Mouse (Mus musculus): ENCODE data around the gene Npy1r. TPM values are rescaled to one million over a fixed set of nuclear protein-coding genes. Genes with fewer than 3 reads are reported as not detected.
A peak's percentile ranks its signal among the peaks of the same experiment; 100 is the strongest.

Npy1r gene
- polyA plus RNA-seq (2014; fragmentation: Nextera tagmentation; extraction: Ambion mirVana): 1.6 and 2.1 TPM in 2 replicates

DNA sequence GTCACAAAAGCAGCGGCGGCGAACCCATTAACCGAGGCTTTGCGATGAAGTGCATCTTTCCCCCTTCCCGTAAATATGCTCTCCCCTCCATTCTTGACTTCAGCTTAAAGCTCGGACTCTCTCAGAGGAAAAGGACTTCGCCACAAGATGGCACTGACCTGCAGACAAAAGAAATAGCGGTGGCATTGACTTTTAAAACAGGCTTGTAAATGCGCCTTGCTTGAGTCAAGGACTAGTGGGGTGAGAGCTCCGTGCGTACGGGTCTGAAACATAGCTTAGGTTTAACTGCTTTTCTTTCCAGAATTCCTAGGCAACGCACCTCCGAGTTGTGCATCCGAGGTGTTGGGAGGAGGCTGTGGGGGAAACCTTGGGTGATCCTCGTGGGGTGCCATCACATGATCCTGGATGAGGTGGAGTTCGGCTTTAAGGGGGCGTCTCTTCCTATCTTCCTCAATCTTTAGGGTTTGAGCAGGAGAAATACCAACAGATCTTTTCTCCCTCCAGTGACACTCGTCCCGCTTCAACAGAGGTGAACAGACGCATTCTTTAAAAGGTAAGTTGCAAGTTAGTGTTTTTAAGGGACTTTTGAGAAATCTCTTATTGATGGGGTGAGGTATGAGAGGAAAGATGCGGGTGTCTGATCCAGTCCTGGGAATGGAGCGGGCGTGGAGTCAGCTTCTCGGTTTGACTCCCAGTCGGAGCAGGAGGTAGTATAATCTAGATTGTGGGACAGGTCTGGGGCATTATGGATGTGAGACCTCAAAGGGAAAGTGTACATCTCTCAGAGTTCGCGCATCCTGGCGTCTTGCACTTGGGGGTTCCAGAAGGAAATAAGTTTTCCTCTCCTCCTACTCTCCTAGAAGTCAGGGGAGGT, at the start of gene Npy1r:
Npy1r (plus strand) TSS at position 223 of the 874 bp plus-strand sequence.
- ATAC-seq (ENCODE audit: low FRiP score) (peak; percentile 80), DNase-seq (ENCODE audit: low spot score) (peak; percentile 73)
- H3K9me3 ChIP-seq (ENCODE audit: control insufficient read depth, low read length): no peaks in the 10 kb centered on the region
- no peaks in the 10 kb centered on the region for H3K36me3 ChIP-seq (ENCODE audit: control insufficient read depth, insufficient read depth, low read length)
- H3K27me3 ChIP-seq (ENCODE audit: control insufficient read depth, insufficient read depth, low read length): peaks cover 11% of the 10 kb centered on the region
- peaks cover 4% of the 10 kb centered on the region for H3K4me1 ChIP-seq (replicated peaks; ENCODE audit: control insufficient read depth, insufficient read depth, low read length)
- under 1% methylated on average over 30 of the region's 30 CpGs for WGBS
- no peak within 1 kb of the TSS for H3K27ac ChIP-seq (ENCODE audit: low read depth, low read length)
- peak within 1 kb of the TSS; percentile 66 for H3K4me2 ChIP-seq (replicated peaks; ENCODE audit: low read depth, low read length)
- H3K9ac ChIP-seq (ENCODE audit: low read depth, low read length): peak within 1 kb of the TSS; percentile 27; the same call in 1 of the 2 replicates
- peak within 1 kb of the TSS; percentile 37 for H3K4me3 ChIP-seq (ENCODE audit: low read depth, low read length)

DNA sequence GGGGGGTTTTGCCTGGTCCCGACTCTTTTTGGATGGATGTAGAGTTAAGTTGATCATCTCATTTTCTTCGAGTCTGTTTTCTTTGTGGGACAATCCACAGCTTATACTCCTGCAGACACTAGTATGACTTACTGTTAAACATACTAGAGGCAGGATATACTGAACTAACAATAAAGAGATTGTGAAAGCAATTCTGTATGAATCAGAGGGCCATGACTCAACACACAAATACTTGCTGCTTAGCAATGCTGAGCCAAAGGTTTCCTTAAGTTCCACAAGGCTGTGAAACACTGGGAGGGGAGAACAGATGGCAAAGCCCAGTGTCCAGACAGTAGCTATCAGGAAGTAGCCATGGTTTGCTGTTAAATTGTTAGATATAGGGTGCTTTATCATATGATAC, 15.7 kb upstream of the Npy1r start:
- H3K36me3 ChIP-seq (ENCODE audit: control insufficient read depth, insufficient read depth, low read length): no peaks in the 10 kb centered on the region
- H3K27me3 ChIP-seq (ENCODE audit: control insufficient read depth, insufficient read depth, low read length): no peaks in the 10 kb centered on the region
- no peak for ATAC-seq (ENCODE audit: low FRiP score)
- no peak overlapping the region for H3K27ac ChIP-seq (ENCODE audit: low read depth, low read length)
- 92% methylated on average over 2 of the region's 2 CpGs for WGBS
- H3K9ac ChIP-seq (ENCODE audit: low read depth, low read length): no peak overlapping the region
- no peaks in the 10 kb centered on the region for H3K9me3 ChIP-seq (ENCODE audit: control insufficient read depth, low read length)
- H3K4me2 ChIP-seq (replicated peaks; ENCODE audit: low read depth, low read length): no peak overlapping the region
- H3K4me1 ChIP-seq (replicated peaks; ENCODE audit: control insufficient read depth, insufficient read depth, low read length): no peaks in the 10 kb centered on the region
- no peak overlapping the region for H3K4me3 ChIP-seq (ENCODE audit: low read depth, low read length)
- DNase-seq (ENCODE audit: low spot score): no peak

DNA sequence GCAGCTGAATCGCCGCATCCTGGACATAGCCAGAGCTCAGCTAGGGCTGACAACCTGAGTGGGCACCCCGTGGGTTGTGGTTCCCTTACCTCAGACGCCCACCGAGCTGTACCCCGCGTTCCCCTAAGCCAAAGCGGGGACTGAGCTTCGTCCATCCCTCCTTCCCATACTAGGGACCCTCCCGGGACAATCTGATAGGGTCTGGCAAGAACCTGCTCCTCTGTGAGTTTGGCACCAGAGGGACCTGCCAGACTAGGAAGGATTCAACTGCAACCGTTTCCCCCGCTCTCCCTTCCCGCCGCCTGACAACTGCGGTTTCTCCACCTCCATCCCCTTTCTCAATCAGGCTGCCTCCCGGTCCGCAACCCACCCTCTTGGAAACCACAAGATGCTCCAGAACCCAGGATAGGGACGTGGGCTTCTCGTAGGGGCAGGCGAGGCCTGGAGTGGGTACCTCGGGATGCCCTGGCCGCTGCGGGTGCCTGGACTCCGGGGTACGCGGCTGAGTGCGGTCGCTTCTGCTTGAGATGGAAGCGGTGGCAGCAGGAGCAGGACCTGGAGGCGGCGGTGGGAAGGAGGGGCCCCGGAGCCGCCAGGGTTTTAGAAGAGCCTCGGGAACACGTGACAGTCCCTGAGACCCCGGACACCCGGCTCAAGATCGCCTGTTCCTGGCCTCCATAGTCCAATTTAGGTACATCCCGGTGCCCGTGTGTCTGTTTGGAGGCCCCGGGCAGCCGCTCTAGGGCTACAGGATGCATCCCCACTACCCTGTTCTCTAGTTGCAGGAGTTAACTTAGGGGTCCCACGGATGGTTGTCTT, 9.3 kb upstream of the Npy1r start, which contains the start of gene Npy5r:
Npy5r (minus strand) TSS at position 618 of the 819 bp plus-strand sequence.
- ATAC-seq (ENCODE audit: low FRiP score) (peak; percentile 83), DNase-seq (ENCODE audit: low spot score) (peak; percentile 59)
- H3K9ac ChIP-seq (ENCODE audit: low read depth, low read length): peak within 1 kb of the TSS; percentile 63
- H3K27ac ChIP-seq (ENCODE audit: low read depth, low read length): no peak within 1 kb of the TSS
- 0 out of 2 replicates have a peak, but pooled peaks cover 2% of the 10 kb centered on the region for H3K4me1 ChIP-seq (replicated peaks; ENCODE audit: control insufficient read depth, insufficient read depth, low read length)
- H3K36me3 ChIP-seq (ENCODE audit: control insufficient read depth, insufficient read depth, low read length): no peaks in the 10 kb centered on the region
- no peaks in the 10 kb centered on the region for H3K9me3 ChIP-seq (ENCODE audit: control insufficient read depth, low read length)
- 2% methylated on average over 43 of the region's 43 CpGs for WGBS
- H3K4me3 ChIP-seq (ENCODE audit: low read depth, low read length): peak within 1 kb of the TSS; percentile 44
- H3K4me2 ChIP-seq (replicated peaks; ENCODE audit: low read depth, low read length): peak within 1 kb of the TSS; percentile 79
- H3K27me3 ChIP-seq (ENCODE audit: control insufficient read depth, insufficient read depth, low read length): peaks cover 3% of the 10 kb centered on the region; the same call in 1 of the 2 replicates

DNA sequence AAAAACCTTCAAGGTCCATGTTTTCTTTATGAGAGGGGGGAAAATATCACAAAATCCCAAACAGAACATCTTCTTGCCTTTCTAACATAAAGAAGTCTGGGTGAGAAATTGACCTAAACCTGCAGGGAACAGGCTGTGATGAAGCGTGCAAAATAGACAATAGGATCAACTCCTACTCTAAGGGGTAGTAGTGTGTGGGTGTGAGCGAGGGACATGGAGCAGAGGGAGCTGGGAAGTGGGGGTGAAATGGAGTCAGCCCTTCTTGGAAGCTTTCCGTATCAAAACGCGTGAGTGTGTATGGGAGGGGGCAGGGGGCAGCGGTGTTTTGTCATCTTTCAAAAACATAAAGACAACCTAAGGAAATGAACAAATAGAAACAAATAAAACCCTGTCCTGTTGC, 8.6 kb upstream of the Npy1r start:
- H3K4me1 ChIP-seq (replicated peaks; ENCODE audit: control insufficient read depth, insufficient read depth, low read length): 0 out of 2 replicates have a peak, but pooled peaks cover 2% of the 10 kb centered on the region
- 0 out of 2 replicates have a peak, but pooled peaks have one; percentile 39 for ATAC-seq (ENCODE audit: low FRiP score)
- DNase-seq (ENCODE audit: low spot score): no peak
- H3K9me3 ChIP-seq (ENCODE audit: control insufficient read depth, low read length): no peaks in the 10 kb centered on the region
- H3K27ac ChIP-seq (ENCODE audit: low read depth, low read length): no peak overlapping the region
- peak overlapping the region; percentile 79 for H3K4me2 ChIP-seq (replicated peaks; ENCODE audit: low read depth, low read length)
- peak overlapping the region; percentile 44; the same call in 1 of the 2 replicates for H3K4me3 ChIP-seq (ENCODE audit: low read depth, low read length)
- peaks cover 3% of the 10 kb centered on the region; the same call in 1 of the 2 replicates for H3K27me3 ChIP-seq (ENCODE audit: control insufficient read depth, insufficient read depth, low read length)
- H3K36me3 ChIP-seq (ENCODE audit: control insufficient read depth, insufficient read depth, low read length): no peaks in the 10 kb centered on the region
- 39% methylated on average over 6 of the region's 6 CpGs for WGBS
- H3K9ac ChIP-seq (ENCODE audit: low read depth, low read length): no peak overlapping the region

DNA sequence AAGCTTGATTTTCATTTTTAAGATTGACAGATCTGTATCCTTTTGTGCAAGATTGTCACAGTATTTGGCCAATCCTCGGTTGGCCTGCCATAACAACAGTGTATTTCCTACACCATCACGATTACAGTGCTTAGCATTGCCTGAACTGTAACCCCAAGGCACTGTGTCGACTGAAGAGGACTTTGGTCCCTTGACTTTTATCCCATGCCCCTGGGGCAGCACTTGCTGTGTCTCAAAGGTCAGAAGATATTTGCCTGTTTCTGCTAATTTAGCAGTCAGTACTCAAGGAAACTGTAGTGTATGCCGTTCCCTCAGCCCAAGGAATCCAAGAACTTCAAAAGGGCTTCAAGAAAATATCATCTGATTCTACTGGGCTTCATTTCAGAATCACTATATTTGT, 8.2 kb upstream of the Npy1r start:
- WGBS: 66% methylated on average over 4 of the region's 4 CpGs
- no peak for DNase-seq (ENCODE audit: low spot score)
- Histone ChIP-seq H3K4me3 (ENCODE audit: low read depth, low read length) (no peak overlapping the region), H3K27ac (ENCODE audit: low read depth, low read length) (no peak overlapping the region), H3K4me2 (replicated peaks; ENCODE audit: low read depth, low read length) (no peak overlapping the region), H3K27me3 (ENCODE audit: control insufficient read depth, insufficient read depth, low read length) (peaks cover 3% of the 10 kb centered on the region; the same call in 1 of the 2 replicates), H3K36me3 (ENCODE audit: control insufficient read depth, insufficient read depth, low read length) (no peaks in the 10 kb centered on the region), H3K9me3 (ENCODE audit: control insufficient read depth, low read length) (no peaks in the 10 kb centered on the region), H3K9ac (ENCODE audit: low read depth, low read length) (no peak overlapping the region), H3K4me1 (replicated peaks; ENCODE audit: control insufficient read depth, insufficient read depth, low read length) (0 out of 2 replicates have a peak, but pooled peaks cover 2% of the 10 kb centered on the region)
- no peak for ATAC-seq (ENCODE audit: low FRiP score)

- H3K4me2 ChIP-seq (replicated peaks; ENCODE audit: low read depth, low read length): no peak overlapping the region
- no peaks in the 10 kb centered on the region for H3K9me3 ChIP-seq (ENCODE audit: control insufficient read depth, low read length)
- H3K27ac ChIP-seq (ENCODE audit: low read depth, low read length): no peak overlapping the region
- no peaks in the 10 kb centered on the region for H3K36me3 ChIP-seq (ENCODE audit: control insufficient read depth, insufficient read depth, low read length)
- H3K9ac ChIP-seq (ENCODE audit: low read depth, low read length): no peak overlapping the region
- ATAC-seq (ENCODE audit: low FRiP score) (no peak), DNase-seq (ENCODE audit: low spot score) (no peak)
- peaks cover 3% of the 10 kb centered on the region; the same call in 1 of the 2 replicates for H3K27me3 ChIP-seq (ENCODE audit: control insufficient read depth, insufficient read depth, low read length)
- 0 out of 2 replicates have a peak, but pooled peaks cover 2% of the 10 kb centered on the region for H3K4me1 ChIP-seq (replicated peaks; ENCODE audit: control insufficient read depth, insufficient read depth, low read length)
- WGBS: 87% methylated on average over 5 of the region's 5 CpGs
- no peak overlapping the region for H3K4me3 ChIP-seq (ENCODE audit: low read depth, low read length)
Observed at GRCm38 (mm10) chr8:66690402-66690801, 6.6 kb upstream of the Npy1r start.

GRCm38 (mm10) chr8:66698011-66698410, 1.0 kb downstream of the Npy1r start:
- 8% methylated on average over 7 of the region's 7 CpGs for WGBS
- DNase-seq (ENCODE audit: low spot score) (peak; percentile 21), ATAC-seq (ENCODE audit: low FRiP score) (no peak)
- peaks cover 11% of the 10 kb centered on the region for H3K27me3 ChIP-seq (ENCODE audit: control insufficient read depth, insufficient read depth, low read length)
- H3K4me2 ChIP-seq (replicated peaks; ENCODE audit: low read depth, low read length): peak overlapping the region; percentile 66
- H3K4me3 ChIP-seq (ENCODE audit: low read depth, low read length): peak overlapping the region; percentile 37; the same call in 1 of the 2 replicates
- no peaks in the 10 kb centered on the region for H3K9me3 ChIP-seq (ENCODE audit: control insufficient read depth, low read length)
- H3K4me1 ChIP-seq (replicated peaks; ENCODE audit: control insufficient read depth, insufficient read depth, low read length): peaks cover 4% of the 10 kb centered on the region
- no peaks in the 10 kb centered on the region for H3K36me3 ChIP-seq (ENCODE audit: control insufficient read depth, insufficient read depth, low read length)
- H3K27ac ChIP-seq (ENCODE audit: low read depth, low read length): no peak overlapping the region
- H3K9ac ChIP-seq (ENCODE audit: low read depth, low read length): no peak overlapping the region

DNA sequence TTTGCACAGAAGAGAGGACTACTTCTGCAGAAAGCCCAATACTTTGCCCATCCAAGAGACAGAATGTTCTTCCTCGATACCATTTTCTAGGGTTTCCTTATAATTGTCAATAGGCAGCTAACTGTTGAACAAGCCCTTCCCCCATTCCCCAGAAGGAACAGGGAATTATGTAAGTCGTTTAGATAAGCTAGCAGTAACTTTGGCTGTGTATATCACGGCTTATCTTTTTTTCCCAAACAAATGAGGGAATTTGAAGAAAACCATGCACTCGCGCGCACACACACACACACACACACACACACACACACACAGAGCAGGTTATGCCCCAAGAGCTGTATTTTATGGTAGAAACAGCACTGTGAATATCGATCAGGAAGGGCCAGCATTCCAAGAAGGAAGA, 1.8 kb downstream of the Npy1r start:
- DNase-seq (ENCODE audit: low spot score): no peak
- Histone ChIP-seq H3K9me3 (ENCODE audit: control insufficient read depth, low read length) (no peaks in the 10 kb centered on the region), H3K27me3 (ENCODE audit: control insufficient read depth, insufficient read depth, low read length) (peaks cover 11% of the 10 kb centered on the region), H3K27ac (ENCODE audit: low read depth, low read length) (no peak overlapping the region), H3K4me1 (replicated peaks; ENCODE audit: control insufficient read depth, insufficient read depth, low read length) (peaks cover 4% of the 10 kb centered on the region), H3K4me2 (replicated peaks; ENCODE audit: low read depth, low read length) (no peak overlapping the region), H3K36me3 (ENCODE audit: control insufficient read depth, insufficient read depth, low read length) (no peaks in the 10 kb centered on the region), H3K9ac (ENCODE audit: low read depth, low read length) (no peak overlapping the region), H3K4me3 (ENCODE audit: low read depth, low read length) (no peak overlapping the region)
- WGBS: 74% methylated on average over 7 of the region's 7 CpGs
- no peak for ATAC-seq (ENCODE audit: low FRiP score)
